Mouse (Mus musculus) stomach, postnatal 0 days (tissue): ENCODE measurements around the gene Ndufb4. TPM values are rescaled to one million over a fixed set of nuclear protein-coding genes. Genes with fewer than 3 reads are reported as not detected.

Experiments
- ATAC-seq: fragments of 200-750 bp; cut with Nextera tagmentation; 2 replicates; pipeline ENCODE4 v1.8.0; 2017; ENCODE audit not compliant: low FRiP score, low TSS enrichment
- DNase-seq: peaks from one replicate; pipeline ENCODE4 v3.0.0-alpha.2; 2016; ENCODE audit warnings: low spot score
- H3K27ac ChIP-seq: fragments of 300-500 bp; sonication (generic); replicated peaks from 2 replicates; pipeline ENCODE4 v1.5.1; 2014; ENCODE audit warnings: mild to moderate bottlenecking, control low read depth
- H3K27me3 ChIP-seq: fragments of 300-500 bp; sonication (generic); 2 replicates; pipeline ENCODE4 v1.6.1; 2014; ENCODE audit warnings: low read length; ENCODE audit not compliant: control insufficient read depth, insufficient read depth
- H3K36me3 ChIP-seq: fragments of 300-500 bp; sonication (generic); 2 replicates; pipeline ENCODE4 v1.6.1; 2014; ENCODE audit warnings: low read length, mixed read lengths; ENCODE audit not compliant: control insufficient read depth, insufficient read depth
- H3K4me1 ChIP-seq: fragments of 300-500 bp; sonication (generic); replicated peaks from 2 replicates; pipeline ENCODE4 v1.6.1; 2014; ENCODE audit warnings: antibody characterized with exemption; ENCODE audit not compliant: control insufficient read depth, insufficient read depth
- H3K4me2 ChIP-seq: fragments of 300-500 bp; sonication (generic); replicated peaks from 2 replicates; pipeline ENCODE4 v1.6.1; 2014; ENCODE audit warnings: low read depth, mild to moderate bottlenecking, control low read depth, moderate library complexity
- H3K4me3 ChIP-seq: fragments of 300-500 bp; sonication (generic); 2 replicates; pipeline ENCODE4 v1.5.1; 2014; ENCODE audit warnings: low read depth, low read length, control low read depth
- H3K9ac ChIP-seq: fragments of 300-500 bp; sonication (generic); 2 replicates; pipeline ENCODE4 v1.6.1; 2014; ENCODE audit warnings: mild to moderate bottlenecking, low read length, control low read depth, mixed read lengths
- H3K9me3 ChIP-seq: fragments of 300-500 bp; sonication (generic); 2 replicates; pipeline ENCODE4 v1.6.1; 2016; ENCODE audit warnings: low read length; ENCODE audit not compliant: control insufficient read depth
- CTCF ChIP-seq: IDR thresholded peaks from 2 replicates; pipeline ENCODE4 v1.5.1; 2016; ENCODE audit warnings: antibody characterized with exemption, low read depth, mild to moderate bottlenecking, moderate library complexity
- EP300 ChIP-seq: optimal IDR thresholded peaks from 2 replicates; pipeline ENCODE3; 2016; ENCODE audit warnings: antibody characterized with exemption
- WGBS: fragments of 180-500 bp; shearing (Covaris S2); extraction: QIAGEN DNeasy Blood & Tissue Kit; methylation state at CpG from one replicate; pipeline ENCODE4 v1.1.7; 2014; 5-methylcytosine and 5-hydroxymethylcytosine counted together
- polyA plus RNA-seq: library from polyadenylated mRNA; unstranded; fragments of >200 nt; fragmentation: Nextera tagmentation; extraction: Ambion mirVana; gene quantifications from 2 replicates; pipeline ENCODE4 v1.2.1, GENCODE M21; 2015

The Ndufb4 gene
- polyA plus RNA-seq, 1 experiment from 2014 or later, result 119 TPM

- no peaks in the 10 kb centered on the region for H3K27me3 ChIP-seq
- ATAC-seq (no peak), DNase-seq (no peak)
- H3K4me3 ChIP-seq, result no peak overlapping the region
- 0 out of 2 replicates have a peak, but pooled peaks cover 2% of the 10 kb centered on the region for H3K4me1 ChIP-seq
- TF ChIP-seq CTCF (peak; percentile 64), EP300 (no peak)
- H3K27ac ChIP-seq, result no peak overlapping the region
- 72% methylated on average over 12 of the region's 12 CpGs for WGBS
- H3K9me3 ChIP-seq, result no peaks in the 10 kb centered on the region
- H3K4me2 ChIP-seq, result no peak overlapping the region
- H3K36me3 ChIP-seq, result no peaks in the 10 kb centered on the region
- no peak overlapping the region for H3K9ac ChIP-seq
Measured at GRCm38 (mm10) chr16:37690932-37691730, 36.9 kb upstream of the Ndufb4 start.

GRCm38 (mm10) chr16:37690465-37690864, 36.2 kb upstream of the Ndufb4 start:
- Histone ChIP-seq H3K4me3 (no peak overlapping the region), H3K4me2 (no peak overlapping the region), H3K9me3 (no peaks in the 10 kb centered on the region), H3K36me3 (no peaks in the 10 kb centered on the region), H3K27ac (no peak overlapping the region), H3K27me3 (no peaks in the 10 kb centered on the region), H3K4me1 (0 out of 2 replicates have a peak, but pooled peaks cover 2% of the 10 kb centered on the region), H3K9ac (no peak overlapping the region)
- TF ChIP-seq EP300, result no peak
- TF ChIP-seq CTCF, result no peak
- DNase-seq, result no peak
- 69% methylated on average over 6 of the region's 6 CpGs for WGBS
- ATAC-seq, result no peak

GRCm38 (mm10) chr16:37689934-37690333, 35.7 kb upstream of the Ndufb4 start:
- WGBS, result 25% methylated on average over 10 of the region's 10 CpGs
- Histone ChIP-seq H3K36me3 (no peaks in the 10 kb centered on the region), H3K9ac (no peak overlapping the region), H3K4me1 (0 out of 2 replicates have a peak, but pooled peaks cover 2% of the 10 kb centered on the region), H3K9me3 (no peaks in the 10 kb centered on the region), H3K4me3 (no peak overlapping the region), H3K27ac (no peak overlapping the region), H3K4me2 (no peak overlapping the region), H3K27me3 (no peaks in the 10 kb centered on the region)
- TF ChIP-seq CTCF (no peak), EP300 (no peak)
- no peak for ATAC-seq
- no peak for DNase-seq

- Histone ChIP-seq H3K4me2 (no peak overlapping the region), H3K27me3 (no peaks in the 10 kb centered on the region), H3K36me3 (no peaks in the 10 kb centered on the region), H3K9ac (no peak overlapping the region), H3K4me3 (no peak overlapping the region), H3K9me3 (no peaks in the 10 kb centered on the region), H3K27ac (no peak overlapping the region), H3K4me1 (0 out of 2 replicates have a peak, but pooled peaks cover 2% of the 10 kb centered on the region)
- no peak for TF ChIP-seq CTCF
- TF ChIP-seq EP300, result no peak
- DNase-seq, result no peak
- no peak for ATAC-seq
- WGBS, result 51% methylated on average over 8 of the region's 8 CpGs
Measured at GRCm38 (mm10) chr16:37689251-37689926, 35.1 kb upstream of the Ndufb4 start.

- Histone ChIP-seq H3K36me3 (no peaks in the 10 kb centered on the region), H3K4me3 (no peak overlapping the region), H3K4me2 (no peak overlapping the region), H3K27me3 (no peaks in the 10 kb centered on the region), H3K9me3 (no peaks in the 10 kb centered on the region), H3K4me1 (0 out of 2 replicates have a peak, but pooled peaks cover 4% of the 10 kb centered on the region), H3K9ac (no peak overlapping the region), H3K27ac (no peak overlapping the region)
- DNase-seq (peak; percentile 25), ATAC-seq (no peak)
- no peak for TF ChIP-seq EP300
- TF ChIP-seq CTCF, result peak; percentile 60
- 65% methylated on average over 2 of the region's 2 CpGs for WGBS
Measured at GRCm38 (mm10) chr16:37688181-37688580, 33.9 kb upstream of the Ndufb4 start.
